Mouse (Mus musculus) CH12.LX (cell line): ENCODE data around the gene Sp140.

ENCODE experiments used
- CTCF ChIP-seq, 2 experiments: IDR thresholded peaks in 1 of 2; conservative IDR thresholded peaks in 1 of 2; 2 replicates each; pipeline ENCODE4 v1.5.1; 2011 to 2012; ENCODE audit warnings: low read depth in 2 of 2, low read length in 2 of 2, improper control_type of control experiment in 1 of 2, inconsistent platforms in 1 of 2, mild to moderate bottlenecking in 1 of 2, moderate library complexity in 1 of 2
- EP300 ChIP-seq: IDR thresholded peaks from 2 replicates; pipeline ENCODE4 v1.6.1; 2011; ENCODE audit warnings: low read length, improper control_type of control experiment
- MAFK ChIP-seq: IDR thresholded peaks from 2 replicates; pipeline ENCODE4 v1.6.1; 2011; ENCODE audit warnings: low read length, improper control_type of control experiment; ENCODE audit not compliant: insufficient replicate concordance
- POLR2A ChIP-seq: IDR thresholded peaks from 2 replicates; pipeline ENCODE4 v1.6.1; 2011; ENCODE audit warnings: low read depth, mild to moderate bottlenecking, improper control_type of control experiment, low read length

DNA sequence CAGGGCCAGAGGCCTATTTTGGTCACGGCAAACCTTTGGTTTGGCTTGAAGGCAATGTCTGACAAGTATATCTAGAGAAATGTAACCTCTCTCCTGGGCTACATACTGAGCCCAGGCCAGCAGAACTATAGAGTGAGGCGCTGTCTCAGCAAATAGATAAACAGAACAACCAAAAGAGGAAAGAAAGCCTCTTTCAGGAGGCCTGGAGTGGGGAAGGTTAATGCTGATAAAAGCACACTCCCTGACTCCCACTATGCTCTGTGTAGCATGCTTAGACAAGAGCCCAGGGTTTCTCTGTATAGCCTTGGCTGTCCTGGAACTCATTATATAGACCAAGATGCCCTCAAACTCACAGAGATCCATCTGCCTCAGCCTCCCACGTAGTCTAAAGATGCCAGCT, 93.1 kb downstream of the Sp140 start:
- no peak for TF ChIP-seq CTCF (conservative IDR thresholded peaks at IDR 0.05 in 1 of 2, IDR thresholded peaks at IDR 0.05 in 1 of 2; ENCODE audit: low read depth in 2 of 2, low read length in 2 of 2)
- TF ChIP-seq MAFK = no peak
- TF ChIP-seq EP300 = no peak
- no peak for TF ChIP-seq POLR2A
